Mouse (Mus musculus): ENCODE data around the gene Gdpd3. TPM values are rescaled to one million over a fixed set of nuclear protein-coding genes. Genes with fewer than 3 reads are reported as not detected.

The Gdpd3 gene
- total RNA-seq, 4 experiments from 2014 or later = 1.3 to 2.2 (median 1.8) TPM

DNA sequence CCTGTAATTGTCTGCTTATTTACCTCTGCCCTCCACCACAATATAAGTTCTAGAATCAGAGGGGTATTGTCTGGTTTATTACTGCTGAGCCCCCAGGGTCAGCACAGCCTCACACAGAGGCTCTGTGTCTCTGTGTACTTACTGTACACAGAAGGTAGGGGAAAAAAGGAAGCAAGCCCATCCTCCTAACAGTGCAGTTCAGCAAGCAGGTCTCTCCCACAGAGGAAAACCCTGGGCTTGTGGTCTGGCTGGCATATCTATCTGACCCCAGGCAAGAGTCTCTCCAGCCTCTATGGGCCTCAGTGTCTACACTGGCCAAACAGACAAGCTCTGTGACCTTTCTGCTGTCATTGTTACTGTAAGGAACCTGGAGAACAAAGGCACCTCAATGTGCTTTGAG lies 37.6 kb downstream of the Gdpd3 start:
- DNase-seq (ENCODE audit: low spot score) = no peak

DNA sequence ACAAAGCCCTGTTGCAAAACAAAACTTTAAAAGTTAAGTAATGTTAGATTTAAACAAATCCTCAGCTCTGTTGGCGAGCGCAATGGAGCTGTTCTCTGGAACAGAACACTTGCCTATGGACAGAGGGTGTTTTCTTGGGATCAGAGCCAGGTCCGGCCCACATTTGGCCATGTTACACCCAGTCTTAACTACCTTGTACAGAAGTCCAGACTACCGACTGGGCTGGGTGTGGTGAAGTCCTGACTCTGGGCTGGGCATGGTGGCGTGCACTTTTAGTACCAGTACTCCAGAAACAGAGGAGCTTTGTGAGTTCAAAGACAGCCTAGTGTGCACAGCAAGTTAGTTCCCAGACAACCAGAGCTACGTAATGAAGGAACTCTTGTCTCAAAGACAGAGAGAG lies 40.8 kb downstream of the Gdpd3 start:
- DNase-seq (ENCODE audit: low spot score) = no peak

DNA sequence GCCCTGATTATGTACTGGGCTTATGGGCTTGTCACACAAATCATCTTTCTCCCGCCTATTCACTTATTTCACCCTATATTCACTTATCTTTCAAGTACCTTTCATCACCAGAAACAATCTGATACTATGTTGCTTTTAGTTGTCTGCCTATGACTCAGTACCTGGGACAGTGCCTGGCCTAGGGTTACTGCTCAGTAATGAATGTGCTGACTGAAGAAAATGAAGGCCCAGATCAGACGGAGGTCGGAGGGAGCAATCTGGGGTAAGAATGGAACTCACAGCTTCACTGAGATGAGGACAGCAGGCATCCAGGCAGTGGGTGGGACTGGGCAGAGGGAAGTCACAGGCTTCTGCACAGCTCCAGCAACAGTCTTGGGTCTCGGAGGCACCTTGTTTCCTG lies 41.3 kb downstream of the Gdpd3 start:
- DNase-seq (ENCODE audit: low spot score) = no peak

DNA sequence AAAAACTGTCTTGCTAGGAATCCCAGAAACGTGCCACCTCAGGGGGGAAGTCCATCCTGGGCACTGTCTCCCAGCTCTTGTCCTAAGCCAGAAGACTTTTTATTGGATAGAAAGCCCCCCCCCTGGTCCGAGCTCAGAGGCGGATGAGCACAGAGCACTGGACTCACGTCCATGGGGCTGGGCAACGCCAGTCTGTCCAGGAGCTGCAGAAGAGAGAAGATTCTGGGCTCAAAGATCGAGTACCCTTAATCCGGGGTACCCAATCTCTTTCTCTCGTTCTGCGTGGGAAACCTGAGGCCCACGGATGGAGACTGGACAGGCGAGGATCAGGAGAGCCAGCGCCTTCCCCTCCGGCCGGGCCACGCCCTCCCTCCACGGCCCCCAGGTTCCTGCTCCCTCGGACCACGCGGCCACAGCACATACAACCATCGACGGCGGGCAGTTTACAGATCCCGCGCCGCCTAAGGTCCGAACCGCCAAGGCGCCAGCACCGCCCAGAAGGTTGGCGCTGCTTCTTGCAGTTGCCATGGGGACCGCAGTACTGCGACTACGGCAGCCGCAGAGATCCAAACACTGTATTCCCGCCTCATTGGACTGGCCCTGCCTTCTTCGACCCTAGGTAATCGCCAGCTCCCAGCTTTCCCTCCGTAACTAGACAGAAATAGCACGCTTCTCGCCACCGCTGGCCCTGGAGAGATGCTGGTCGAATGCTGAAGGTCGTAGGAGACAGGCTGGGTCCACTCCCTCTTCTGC lies 42.7 kb downstream of the Gdpd3 start:
- peak; percentile 96 for DNase-seq (ENCODE audit: low spot score)

DNA sequence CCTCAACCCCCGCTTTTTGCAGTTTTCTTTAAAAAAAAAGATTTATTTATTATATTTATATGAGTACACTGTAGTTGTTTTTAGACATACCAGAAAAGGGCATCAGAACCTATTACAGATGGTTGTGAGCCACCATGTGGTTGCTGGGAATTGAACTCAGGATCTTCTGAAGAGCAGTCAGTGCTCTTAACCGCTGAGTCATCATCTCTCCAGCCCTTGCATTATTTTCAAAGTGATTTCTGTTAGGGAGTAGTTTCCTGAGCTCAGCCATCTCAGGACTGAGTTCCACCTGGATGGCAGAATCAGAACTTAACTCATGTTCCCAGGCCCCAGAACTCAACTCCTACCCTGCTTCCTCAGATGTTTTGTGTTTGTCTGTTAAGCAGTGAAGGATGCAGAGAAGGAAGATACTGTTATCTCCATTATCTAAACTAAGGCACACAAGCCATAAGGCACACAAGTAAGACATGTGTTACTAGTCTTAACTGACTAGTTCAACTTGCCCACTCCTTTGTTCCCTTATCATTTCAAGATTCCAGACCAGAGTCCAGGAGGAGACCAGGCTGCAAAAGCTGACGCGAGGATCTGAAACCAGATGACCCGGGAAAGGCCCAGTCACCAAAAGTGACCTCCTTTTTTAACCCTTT lies 43.7 kb downstream of the Gdpd3 start:
- DNase-seq (ENCODE audit: low spot score) = no peak

DNA sequence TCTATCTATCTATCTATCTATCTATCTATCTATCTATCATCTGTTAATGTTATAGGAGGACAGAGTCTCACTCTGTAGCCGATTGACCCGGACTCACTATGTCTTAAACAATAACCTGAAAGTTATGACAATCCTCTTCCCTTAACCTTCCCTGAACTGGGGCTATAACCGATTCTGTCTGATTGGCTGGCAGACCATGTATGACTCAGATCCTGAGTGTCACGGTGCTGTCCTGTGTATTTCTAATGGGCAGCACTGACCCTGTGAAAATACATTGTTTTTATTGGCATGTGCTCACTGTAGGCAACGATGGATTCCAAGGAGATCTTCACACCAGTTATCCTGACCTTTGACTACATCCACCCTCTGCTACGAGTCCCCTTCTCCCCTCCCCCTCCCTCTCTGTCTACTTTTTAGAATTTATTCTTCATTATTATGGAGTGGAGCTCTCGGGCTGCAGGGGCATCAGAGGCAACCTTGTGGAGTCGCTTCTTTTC lies 49.6 kb downstream of the Gdpd3 start:
- no peak for DNase-seq (ENCODE audit: low spot score)

DNA sequence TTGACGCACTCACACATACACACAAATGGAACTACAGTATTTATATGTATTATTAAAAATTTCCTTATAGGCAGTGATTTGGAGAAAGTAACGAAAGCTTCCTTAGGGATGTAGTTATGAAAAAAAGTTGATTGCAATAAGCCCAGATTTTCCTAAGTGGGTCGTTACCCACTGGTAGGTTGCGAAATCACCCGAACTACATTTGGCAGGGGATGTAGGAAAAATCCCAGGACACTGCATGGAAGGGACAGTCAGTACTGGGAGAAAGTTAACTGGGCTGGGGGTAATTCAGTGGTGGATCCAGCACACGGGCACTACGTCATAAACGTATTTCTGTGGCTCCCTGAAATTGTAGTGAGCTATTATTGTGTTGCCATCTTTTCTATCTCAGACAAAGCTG lies 50.4 kb downstream of the Gdpd3 start:
- DNase-seq (ENCODE audit: low spot score) = peak; percentile 69

DNA sequence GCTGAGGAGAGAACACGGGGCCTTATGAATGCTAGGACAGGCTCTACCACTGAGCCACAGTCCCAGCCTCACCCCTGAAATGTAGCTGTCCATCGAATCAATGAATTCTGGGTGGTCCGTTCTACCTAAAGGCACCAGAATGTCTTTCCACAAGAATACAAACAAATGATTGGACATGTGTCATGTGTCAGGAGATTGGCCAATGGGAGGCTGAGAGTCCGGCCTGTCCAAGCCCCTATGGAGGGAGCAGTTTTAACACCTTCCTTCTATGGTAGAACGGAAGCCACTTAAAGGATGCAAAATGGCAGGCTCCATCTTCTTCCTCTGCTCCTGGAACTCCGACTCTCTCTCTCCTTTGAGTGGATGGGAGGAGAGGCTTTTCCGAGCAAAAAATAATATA lies 51.5 kb downstream of the Gdpd3 start:
- DNase-seq (ENCODE audit: low spot score) = no peak

DNA sequence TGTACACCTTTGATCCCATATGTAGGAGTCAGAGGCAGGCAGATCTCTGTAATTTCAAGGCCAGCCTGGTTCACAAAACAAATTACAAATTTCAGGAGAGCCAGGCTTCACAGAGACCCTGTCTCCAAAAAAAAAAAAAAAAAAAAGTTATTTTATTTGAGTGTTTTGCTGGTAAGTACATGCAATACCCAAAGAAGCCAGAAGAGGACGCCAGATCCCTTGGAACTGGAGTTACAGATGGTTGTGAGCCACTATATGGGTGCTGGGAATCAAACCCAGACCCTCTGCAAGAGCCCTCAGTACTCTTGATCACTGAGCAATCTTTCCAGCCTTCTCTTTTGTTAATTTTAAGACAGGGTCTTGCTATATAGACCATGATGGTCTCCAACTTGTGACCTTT lies 52.7 kb downstream of the Gdpd3 start:
- DNase-seq (ENCODE audit: low spot score) = no peak

DNA sequence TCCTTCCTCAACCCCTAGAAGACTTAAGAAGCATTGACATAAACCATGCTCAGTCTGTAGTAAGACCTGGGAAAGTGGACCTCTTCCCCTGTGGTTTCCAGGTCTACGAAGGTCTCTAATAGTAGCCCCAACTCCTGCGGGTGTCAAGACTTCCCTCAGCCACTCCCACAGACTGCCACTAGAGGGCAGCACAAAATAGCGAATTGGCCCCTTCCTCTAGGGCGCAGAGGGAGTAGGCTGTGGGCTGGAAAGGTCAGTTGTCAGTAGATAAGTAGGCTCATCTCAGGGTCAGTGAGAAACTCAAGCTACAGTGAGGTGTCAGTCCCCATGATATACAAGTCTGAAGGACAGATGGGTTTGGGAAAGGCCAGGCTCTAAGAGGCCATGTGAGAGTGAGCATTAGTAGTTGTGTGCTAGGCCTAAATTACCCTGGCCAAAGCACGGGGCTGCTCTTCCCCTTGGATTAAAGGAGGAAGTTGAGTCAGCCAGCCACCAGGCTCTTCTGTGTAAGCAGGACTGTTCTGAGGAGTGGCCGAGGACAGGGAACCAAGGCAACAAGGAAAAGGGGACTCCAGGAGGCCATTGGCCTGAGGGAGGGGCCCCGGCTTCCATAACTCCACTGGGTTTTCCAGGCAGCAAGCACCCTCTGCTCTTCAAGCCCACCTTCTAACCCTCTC lies 55.8 kb downstream of the Gdpd3 start:
- DNase-seq (ENCODE audit: low spot score) = peak; percentile 85

DNA sequence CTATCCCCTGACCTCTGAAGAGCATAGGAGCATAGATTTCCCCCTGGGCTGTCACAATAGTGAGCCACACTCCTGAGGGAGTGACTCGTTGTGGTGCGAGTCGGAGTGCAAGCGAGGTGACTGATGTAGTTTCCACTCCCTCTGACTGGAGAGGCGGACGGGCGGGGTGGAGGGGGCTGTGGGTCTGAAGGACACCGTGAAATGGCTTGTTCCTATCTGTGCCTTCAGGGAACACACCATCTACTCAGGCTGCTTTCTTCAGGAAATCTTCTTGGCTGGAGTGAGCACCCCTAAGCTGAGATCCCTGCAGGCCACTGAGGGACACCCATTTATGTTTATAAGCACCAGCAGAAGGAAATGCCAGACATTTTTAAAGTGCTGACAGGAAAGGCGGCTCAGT lies 56.6 kb downstream of the Gdpd3 start:
- peak; percentile 54 for DNase-seq (ENCODE audit: low spot score)

DNA sequence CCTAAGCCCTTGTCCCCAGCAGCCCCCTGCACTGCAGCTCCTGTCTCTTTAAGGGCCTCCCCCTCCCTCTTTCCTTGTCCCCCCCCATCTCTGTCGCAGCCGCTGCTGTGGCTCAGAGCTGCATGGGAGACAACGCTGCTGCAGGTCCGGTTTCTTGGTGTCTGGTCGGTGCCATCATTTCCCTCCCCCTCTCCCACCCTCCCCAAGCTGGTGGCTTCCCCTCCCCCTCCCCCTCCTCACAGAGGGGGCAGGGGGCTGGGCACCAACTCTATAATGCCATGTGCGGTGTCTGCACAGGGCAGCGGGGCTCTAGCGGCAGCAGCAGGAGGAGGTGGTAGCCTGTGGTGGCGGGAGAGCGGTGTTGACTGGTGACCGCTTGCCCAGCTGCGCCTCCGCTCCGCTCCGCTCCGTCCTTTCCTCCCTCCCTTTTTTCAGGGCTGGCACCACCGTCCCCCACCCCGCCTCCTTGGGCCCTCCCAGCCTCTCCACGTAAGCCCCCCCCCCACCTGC lies 57.1 kb downstream of the Gdpd3 start:
- no peak for DNase-seq (ENCODE audit: low spot score)

DNA sequence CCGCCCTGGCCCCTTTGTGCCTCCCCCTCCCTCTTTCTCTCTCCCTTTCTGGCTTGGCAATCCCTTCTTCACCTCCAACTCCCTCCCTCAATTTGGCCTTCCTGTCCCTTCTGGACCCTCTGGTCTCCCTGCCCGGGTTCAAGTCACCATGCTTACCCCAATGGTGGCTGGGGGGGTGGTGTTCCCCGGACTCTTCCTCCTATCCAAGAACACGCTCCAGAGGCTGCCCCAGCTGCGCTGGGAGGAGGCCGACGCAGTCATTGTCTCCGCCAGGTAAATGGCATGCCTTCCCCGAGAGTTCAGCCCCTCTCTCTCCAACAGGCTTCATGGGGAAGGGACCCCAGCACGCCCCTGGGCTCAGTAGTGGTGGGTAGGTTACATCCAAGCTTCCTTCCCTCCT lies 57.8 kb downstream of the Gdpd3 start:
- no peak for DNase-seq (ENCODE audit: low spot score)

Other genes with a start within 250 kb of the Gdpd3 start
- 100 to 1,000 TPM; 141 to 155 (median 143) TPM for gene Eif3c, start 199.9 kb upstream of the Gdpd3 start, total RNA-seq (2022)
- 1 to 10 TPM in 2 of 4 experiments, under 1 TPM in 2; 0.44 to 1.9 (median 0.75) TPM for gene Apobr, start 181.4 kb upstream of the Gdpd3 start, total RNA-seq (2022)
- gene Cln3, start 180.5 kb upstream of the Gdpd3 start, total RNA-seq (2022) = 10 to 100 TPM; 12.9 to 15.6 (median 14.1) TPM
- gene Il27, start 171.4 kb upstream of the Gdpd3 start, total RNA-seq (2022) = not detected
- 1 to 10 TPM; 3.5 to 5.3 (median 4.7) TPM for gene Nupr1, start 135.5 kb upstream of the Gdpd3 start, total RNA-seq (2022)
- gene Sgf29, start 117.0 kb upstream of the Gdpd3 start, total RNA-seq (2022) = 10 to 100 TPM; 21.6 to 26.2 (median 24.9) TPM
- 10 to 100 TPM; 18.6 to 38.7 (median 31.5) TPM for gene Sult1a1, start 89.9 kb upstream of the Gdpd3 start, total RNA-seq (2022)
- 10 to 100 TPM; 52.4 to 70.4 (median 56.4) TPM for gene Bola2, start 70.9 kb upstream of the Gdpd3 start, total RNA-seq (2022)
- gene Slx1b, start 70.5 kb upstream of the Gdpd3 start, total RNA-seq (2022) = 1 to 10 TPM; 3.2 to 6.2 (median 5.4) TPM
- gene Coro1a, start 58.5 kb upstream of the Gdpd3 start, total RNA-seq (2022) = 10 to 100 TPM in 1 of 4 experiments, 1 to 10 TPM in 3; 4.9 to 10.0 (median 6.2) TPM
- 10 to 100 TPM; 46.5 to 52.3 (median 50.4) TPM for gene Mapk3, start 6.7 kb upstream of the Gdpd3 start, total RNA-seq (2022)
- 10 to 100 TPM; 46.6 to 99.6 (median 72.6) TPM for gene Ypel3, start 10.6 kb downstream of the Gdpd3 start, total RNA-seq (2022)
- under 1 TPM; 0.40 to 0.49 (median 0.42) TPM for gene Tbx6, start 15.1 kb downstream of the Gdpd3 start, total RNA-seq (2022)
- 10 to 100 TPM; 32.7 to 36.8 (median 34.5) TPM for gene Ppp4c, start 26.2 kb downstream of the Gdpd3 start, total RNA-seq (2022)
- gene Fam57b, start 31.3 kb downstream of the Gdpd3 start, total RNA-seq (2022) = 10 to 100 TPM in 1 of 4 experiments, 1 to 10 TPM in 3; 6.9 to 10.1 (median 8.0) TPM
- not detected for gene 4930451I11Rik, start 65.3 kb downstream of the Gdpd3 start, total RNA-seq (2022)
- gene Doc2a, start 81.1 kb downstream of the Gdpd3 start, total RNA-seq (2022) = not detected
- 1 to 10 TPM; 4.8 to 9.6 (median 6.4) TPM for gene Hirip3, start 95.6 kb downstream of the Gdpd3 start, total RNA-seq (2022)
- gene Ino80e, start 96.0 kb downstream of the Gdpd3 start, total RNA-seq (2022) = 10 to 100 TPM; 18.3 to 23.9 (median 21.3) TPM
- 10 to 100 TPM; 35.8 to 40.4 (median 38.5) TPM for gene Taok2, start 118.4 kb downstream of the Gdpd3 start, total RNA-seq (2022)
- 10 to 100 TPM; 10.3 to 13.1 (median 12.6) TPM for gene Tmem219, start 156.6 kb downstream of the Gdpd3 start, total RNA-seq (2022)
- gene Kctd13, start 162.5 kb downstream of the Gdpd3 start, total RNA-seq (2022) = 1 to 10 TPM; 6.6 to 9.3 (median 7.3) TPM
- gene Asphd1, start 183.2 kb downstream of the Gdpd3 start, total RNA-seq (2022) = under 1 TPM in 1 of 4 experiments, not detected in 3; 0.19 TPM
- gene Sez6l2, start 184.2 kb downstream of the Gdpd3 start, total RNA-seq (2022) = 1 to 10 TPM; 2.6 to 7.2 (median 6.4) TPM
- 10 to 100 TPM; 45.9 to 53.7 (median 50.7) TPM for gene Cdipt, start 209.6 kb downstream of the Gdpd3 start, total RNA-seq (2022)
- gene Cdiptos, start 209.8 kb downstream of the Gdpd3 start, total RNA-seq (2022) = under 1 TPM in 3 of 4 experiments, not detected in 1; 0.37 to 0.60 (median 0.43) TPM
- 10 to 100 TPM; 59.3 to 81.8 (median 73.5) TPM for gene Mvp, start 248.3 kb downstream of the Gdpd3 start, total RNA-seq (2022)

Data from heart, adult 8-10 months (tissue).